Mouse (Mus musculus): ENCODE measurements around the gene Rasal3. TPM values are rescaled to one million over a fixed set of nuclear protein-coding genes. Genes with fewer than 3 reads are reported as not detected.

Gene Rasal3
- polyA plus RNA-seq, 1 experiment from 2014 or later: 8.1 TPM

- Histone ChIP-seq H3K9me3 (replicated peaks) (no peaks in the 10 kb centered on the region), H3K27ac (no peak within 1 kb of the TSS), H3K27me3 (replicated peaks) (0 out of 2 replicates have a peak, but pooled peaks cover 5% of the 10 kb centered on the region), H3K36me3 (no peaks in the 10 kb centered on the region), H3K4me1 (peaks cover 12% of the 10 kb centered on the region; the same call in 1 of the 2 replicates), H3K4me3 (no peak within 1 kb of the TSS), H3K9ac (no peak within 1 kb of the TSS), H3K4me2 (no peak within 1 kb of the TSS)
- 13% methylated on average over 2 of the region's 2 CpGs for WGBS (ENCODE audit: insufficient replicate concordance)
- ATAC-seq: no peak
Measured at GRCm38 (mm10) chr17:32424034-32424433, 20.7 kb upstream of the Rasal3 start, which contains the start of gene Pglyrp2. TSS of gene Pglyrp2 (minus strand) at chr17:32424167.

GRCm38 (mm10) chr17:32420781-32421180 lies 17.4 kb upstream of the Rasal3 start:
- H3K27ac ChIP-seq: no peak overlapping the region
- no peak overlapping the region for H3K4me3 ChIP-seq
- 0 out of 2 replicates have a peak, but pooled peaks have one; percentile 13 for ATAC-seq
- H3K4me2 ChIP-seq: no peak overlapping the region
- WGBS (ENCODE audit: insufficient replicate concordance): 60% methylated on average over 8 of the region's 8 CpGs
- peaks cover 13% of the 10 kb centered on the region; the same call in 1 of the 2 replicates for H3K4me1 ChIP-seq
- no peaks in the 10 kb centered on the region for H3K36me3 ChIP-seq
- no peak overlapping the region for H3K9ac ChIP-seq
- no peaks in the 10 kb centered on the region for H3K9me3 ChIP-seq (replicated peaks)
- peaks cover 12% of the 10 kb centered on the region for H3K27me3 ChIP-seq (replicated peaks)

GRCm38 (mm10) chr17:32419989-32420388 lies 16.6 kb upstream of the Rasal3 start:
- H3K4me1 ChIP-seq: peaks cover 19% of the 10 kb centered on the region; the same call in 1 of the 2 replicates
- H3K9me3 ChIP-seq (replicated peaks): no peaks in the 10 kb centered on the region
- no peak for ATAC-seq
- peaks cover 18% of the 10 kb centered on the region for H3K27me3 ChIP-seq (replicated peaks)
- no peak overlapping the region for H3K27ac ChIP-seq
- H3K36me3 ChIP-seq: no peaks in the 10 kb centered on the region
- H3K4me3 ChIP-seq: no peak overlapping the region
- H3K4me2 ChIP-seq: no peak overlapping the region
- H3K9ac ChIP-seq: no peak overlapping the region
- WGBS (ENCODE audit: insufficient replicate concordance): 65% methylated on average over 2 of the region's 2 CpGs

- Histone ChIP-seq H3K9ac (no peak overlapping the region), H3K9me3 (replicated peaks) (no peaks in the 10 kb centered on the region), H3K4me2 (no peak overlapping the region), H3K27ac (no peak overlapping the region), H3K4me3 (no peak overlapping the region), H3K4me1 (peaks cover 7% of the 10 kb centered on the region; the same call in 1 of the 2 replicates), H3K36me3 (no peaks in the 10 kb centered on the region), H3K27me3 (replicated peaks) (peaks cover 18% of the 10 kb centered on the region)
- 87% methylated on average over 14 of the region's 14 CpGs for WGBS (ENCODE audit: insufficient replicate concordance)
- no peak for ATAC-seq
Measured at GRCm38 (mm10) chr17:32416771-32417170, 13.4 kb upstream of the Rasal3 start.

DNA sequence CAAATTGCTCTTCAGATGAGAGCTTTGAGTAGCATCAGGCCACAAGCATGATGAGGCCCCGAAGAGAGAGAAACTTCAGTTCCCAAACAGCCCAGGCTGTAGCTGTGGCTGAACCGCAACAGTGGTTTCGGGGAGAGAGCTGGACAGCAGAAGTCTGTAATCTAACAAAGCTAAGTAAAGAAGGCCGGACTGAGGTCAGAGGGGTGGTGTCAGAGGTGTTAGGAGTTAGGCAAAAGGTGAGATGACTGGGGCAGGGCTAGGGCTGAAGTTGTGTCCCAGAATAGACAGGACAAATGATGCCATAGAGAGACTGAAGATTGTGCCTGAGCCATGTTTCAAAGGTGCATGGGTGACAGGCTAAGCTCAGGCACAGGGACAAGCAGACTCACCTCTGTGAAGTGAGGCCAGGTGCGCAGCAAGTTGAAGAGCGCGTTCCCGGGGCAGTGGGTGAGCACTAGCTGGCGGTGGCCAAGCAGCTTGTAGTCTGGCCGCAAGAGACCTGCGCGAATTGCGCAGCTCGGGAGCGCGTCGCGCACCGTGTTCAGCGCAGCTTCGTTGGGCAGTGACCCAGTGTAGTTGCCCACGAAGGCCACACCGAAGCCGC lies 12.1 kb upstream of the Rasal3 start:
- Histone ChIP-seq H3K4me2 (0 out of 2 replicates have a peak overlapping the region, but pooled peaks have one; percentile 18), H3K27ac (no peak overlapping the region), H3K4me3 (no peak overlapping the region), H3K9me3 (replicated peaks) (no peaks in the 10 kb centered on the region), H3K27me3 (replicated peaks) (peaks cover 18% of the 10 kb centered on the region), H3K4me1 (peaks cover 7% of the 10 kb centered on the region; the same call in 1 of the 2 replicates), H3K9ac (no peak overlapping the region), H3K36me3 (no peaks in the 10 kb centered on the region)
- 56% methylated on average over 24 of the region's 24 CpGs for WGBS (ENCODE audit: insufficient replicate concordance)
- ATAC-seq: no peak

GRCm38 (mm10) chr17:32411898-32412297 lies 8.5 kb upstream of the Rasal3 start:
- H3K4me2 ChIP-seq: no peak overlapping the region
- H3K9ac ChIP-seq: no peak overlapping the region
- peaks cover 17% of the 10 kb centered on the region for H3K27me3 ChIP-seq (replicated peaks)
- no peaks in the 10 kb centered on the region for H3K9me3 ChIP-seq (replicated peaks)
- ATAC-seq: no peak
- H3K27ac ChIP-seq: no peak overlapping the region
- no peaks in the 10 kb centered on the region for H3K36me3 ChIP-seq
- 78% methylated on average over 6 of the region's 6 CpGs for WGBS (ENCODE audit: insufficient replicate concordance)
- H3K4me3 ChIP-seq: no peak overlapping the region
- 0 out of 2 replicates have a peak, but pooled peaks cover 7% of the 10 kb centered on the region for H3K4me1 ChIP-seq

DNA sequence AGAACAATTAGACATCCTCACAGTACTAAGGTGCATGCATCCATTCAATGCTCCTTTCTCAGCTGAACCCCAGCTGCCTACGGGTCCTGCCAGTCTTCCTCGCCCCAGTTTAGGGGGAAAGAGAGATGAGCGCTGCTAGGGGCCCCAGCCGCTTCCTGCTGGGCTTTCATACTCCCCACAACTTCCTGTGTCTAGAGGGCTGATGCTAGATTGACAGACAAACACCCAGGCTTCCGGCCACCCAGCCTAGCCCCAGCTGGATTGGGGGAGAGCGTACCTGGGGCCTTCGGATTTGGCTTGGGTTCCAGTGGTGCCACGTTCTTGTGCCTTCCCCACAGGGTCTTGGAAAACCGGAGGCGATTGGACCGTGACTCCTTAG lies 615 bp downstream of the Rasal3 start:
- H3K36me3 ChIP-seq: no peaks in the 10 kb centered on the region
- peak overlapping the region; percentile 70 for H3K9ac ChIP-seq
- H3K4me3 ChIP-seq: peak overlapping the region; percentile 58
- H3K27ac ChIP-seq: 0 out of 2 replicates have a peak overlapping the region, but pooled peaks have one; percentile 21
- H3K9me3 ChIP-seq (replicated peaks): no peaks in the 10 kb centered on the region
- peaks cover 31% of the 10 kb centered on the region for H3K4me1 ChIP-seq
- peak overlapping the region; percentile 78 for H3K4me2 ChIP-seq
- 17% methylated on average over 11 of the region's 11 CpGs for WGBS (ENCODE audit: insufficient replicate concordance)
- peak; percentile 83 for ATAC-seq
- peaks cover 19% of the 10 kb centered on the region for H3K27me3 ChIP-seq (replicated peaks)

GRCm38 (mm10) chr17:32402011-32402778 lies 1.2 kb downstream of the Rasal3 start:
- Histone ChIP-seq H3K9me3 (replicated peaks) (no peaks in the 10 kb centered on the region), H3K27ac (0 out of 2 replicates have a peak overlapping the region, but pooled peaks have one; percentile 21), H3K4me1 (peaks cover 31% of the 10 kb centered on the region), H3K36me3 (no peaks in the 10 kb centered on the region), H3K9ac (peak overlapping the region; percentile 70), H3K27me3 (replicated peaks) (peaks cover 24% of the 10 kb centered on the region), H3K4me2 (peak overlapping the region; percentile 78), H3K4me3 (peak overlapping the region; percentile 58)
- ATAC-seq: peak; percentile 48
- WGBS (ENCODE audit: insufficient replicate concordance): 28% methylated on average over 9 of the region's 9 CpGs

DNA sequence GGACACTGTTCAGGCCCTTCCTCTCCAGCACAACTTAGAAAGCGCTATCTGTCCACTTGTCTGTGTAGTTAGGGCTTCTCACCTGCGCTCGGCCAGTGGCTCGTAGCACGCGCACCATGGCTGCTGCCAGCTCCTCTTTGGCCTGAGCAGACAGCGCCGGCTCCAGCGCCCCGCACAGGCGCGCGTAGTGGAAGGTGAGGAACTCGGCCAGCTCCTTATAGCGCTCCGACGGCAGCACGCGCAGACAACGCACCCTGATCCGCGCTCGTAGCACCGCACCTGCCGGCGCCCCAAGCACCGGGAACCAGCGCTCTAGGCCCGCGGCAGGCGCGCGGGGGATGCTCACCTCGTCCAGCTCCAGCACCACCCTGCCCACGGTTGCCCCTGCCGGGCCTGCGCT lies 7.1 kb downstream of the Rasal3 start:
- no peak overlapping the region for H3K27ac ChIP-seq
- no peak overlapping the region for H3K9ac ChIP-seq
- no peak for ATAC-seq
- H3K36me3 ChIP-seq: 0 out of 2 replicates have a peak, but pooled peaks cover 3% of the 10 kb centered on the region
- 62% methylated on average over 37 of the region's 37 CpGs for WGBS (ENCODE audit: insufficient replicate concordance)
- H3K4me1 ChIP-seq: peaks cover 1% of the 10 kb centered on the region; the same call in 1 of the 2 replicates
- no peaks in the 10 kb centered on the region for H3K9me3 ChIP-seq (replicated peaks)
- 0 out of 2 replicates have a peak overlapping the region, but pooled peaks have one; percentile 6 for H3K4me3 ChIP-seq
- H3K4me2 ChIP-seq: peak overlapping the region; percentile 53
- peaks cover 75% of the 10 kb centered on the region for H3K27me3 ChIP-seq (replicated peaks)

DNA sequence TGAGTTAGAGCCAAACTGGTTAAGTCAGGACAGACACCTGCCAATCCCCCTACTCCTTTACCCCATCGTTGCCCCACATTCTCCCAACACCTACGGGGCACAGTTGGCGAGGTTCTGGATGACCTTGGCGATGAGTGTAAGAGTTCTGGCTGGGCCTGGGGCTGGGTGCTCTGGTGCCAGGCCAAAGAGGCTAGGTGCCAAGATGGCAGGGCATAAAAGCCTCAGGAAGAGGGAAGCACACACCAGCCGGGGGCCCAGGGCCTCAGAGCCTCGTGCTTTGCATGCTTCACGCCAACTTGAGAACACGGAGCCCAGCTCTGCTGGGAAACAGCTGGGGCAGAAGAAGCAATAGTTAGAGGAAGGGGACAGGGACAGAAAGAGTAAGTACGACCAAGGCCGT lies 9.4 kb downstream of the Rasal3 start:
- Histone ChIP-seq H3K27me3 (replicated peaks) (peaks cover 73% of the 10 kb centered on the region), H3K27ac (no peak overlapping the region), H3K9ac (no peak overlapping the region)

DNA sequence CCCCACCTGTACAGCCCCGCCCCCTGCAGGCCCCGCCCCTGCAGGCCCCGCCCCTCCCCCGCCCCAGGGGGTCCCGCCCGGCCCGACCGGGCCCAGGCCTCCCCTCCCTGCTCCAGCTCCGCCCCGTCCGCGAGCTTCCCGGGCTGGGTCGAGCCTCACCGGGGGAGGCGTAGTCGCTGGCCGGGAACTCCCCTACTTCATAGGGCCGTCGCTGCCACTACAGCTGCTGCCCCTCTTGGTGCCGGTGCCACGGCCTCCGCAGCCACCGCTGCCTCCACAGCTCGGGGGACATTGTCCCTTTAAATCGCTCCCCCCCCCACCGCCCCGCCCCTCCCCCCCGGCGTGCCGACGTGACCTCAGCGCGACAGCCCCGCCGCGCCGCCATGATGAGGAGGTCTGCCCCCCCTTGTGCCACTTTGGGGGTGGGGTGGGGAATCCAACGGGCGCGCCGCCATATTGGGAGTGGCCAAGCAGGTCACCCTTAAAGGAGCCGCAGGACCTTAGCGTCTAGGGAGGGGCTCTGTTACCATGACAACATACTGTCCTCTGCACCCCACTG lies 14.2 kb downstream of the Rasal3 start, which contains the start of gene Wiz:
Gene Wiz (minus strand): TSS at position 339 of the 559 bp plus-strand sequence.
- Histone ChIP-seq H3K36me3 (peaks cover 10% of the 10 kb centered on the region; the same call in 1 of the 2 replicates), H3K27ac (peak within 1 kb of the TSS; percentile 84), H3K9me3 (replicated peaks) (no peaks in the 10 kb centered on the region), H3K4me1 (peaks cover 31% of the 10 kb centered on the region), H3K27me3 (replicated peaks) (peaks cover 31% of the 10 kb centered on the region), H3K9ac (peak within 1 kb of the TSS; percentile 79), H3K4me2 (peak within 1 kb of the TSS; percentile 100), H3K4me3 (peak within 1 kb of the TSS; percentile 78)
- peak; percentile 85 for ATAC-seq
- WGBS (ENCODE audit: insufficient replicate concordance): under 1% methylated on average over 28 of the region's 44 CpGs

More for the DNA sequence above, 9.4 kb downstream of the Rasal3 start:
- no peak for ATAC-seq
- H3K4me3 ChIP-seq: no peak overlapping the region
- 0 out of 2 replicates have a peak, but pooled peaks cover 3% of the 10 kb centered on the region for H3K36me3 ChIP-seq
- H3K4me2 ChIP-seq: no peak overlapping the region
- WGBS (ENCODE audit: insufficient replicate concordance): 72% methylated on average over 10 of the region's 10 CpGs
- peaks cover 9% of the 10 kb centered on the region for H3K4me1 ChIP-seq
- no peaks in the 10 kb centered on the region for H3K9me3 ChIP-seq (replicated peaks)

Data from liver, embryonic 12.5 days (tissue).